Mouse (Mus musculus): ENCODE measurements around the gene Fgfr2.

Fgfr2 gene

GRCm38 (mm10) chr7:133050681-133051080, 72.5 kb downstream of the Fgfr2 start:
- no peak for DNase-seq (ENCODE audit: extremely low read depth, insufficient read length, low spot score)

- no peak for DNase-seq (ENCODE audit: extremely low read depth, insufficient read length, low spot score)
These were observed 75.0 kb downstream of the Fgfr2 start for GRCm38 (mm10) chr7:133048085-133048630.

GRCm38 (mm10) chr7:133047287-133047686, 75.9 kb downstream of the Fgfr2 start:
- DNase-seq (ENCODE audit: extremely low read depth, insufficient read length, low spot score) = no peak

GRCm38 (mm10) chr7:133044721-133045120, 78.4 kb downstream of the Fgfr2 start:
- no peak for DNase-seq (ENCODE audit: extremely low read depth, insufficient read length, low spot score)

- DNase-seq (ENCODE audit: extremely low read depth, insufficient read length, low spot score) = no peak
These were observed 81.4 kb downstream of the Fgfr2 start for GRCm38 (mm10) chr7:133041784-133042183.

- DNase-seq (ENCODE audit: extremely low read depth, insufficient read length, low spot score) = no peak
These were observed 82.3 kb downstream of the Fgfr2 start for GRCm38 (mm10) chr7:133040688-133041345.

- no peak for DNase-seq (ENCODE audit: extremely low read depth, insufficient read length, low spot score)
These were observed 83.4 kb downstream of the Fgfr2 start for GRCm38 (mm10) chr7:133039556-133040255.

GRCm38 (mm10) chr7:133037618-133038017, 85.5 kb downstream of the Fgfr2 start:
- no peak for DNase-seq (ENCODE audit: extremely low read depth, insufficient read length, low spot score)

- no peak for DNase-seq (ENCODE audit: extremely low read depth, insufficient read length, low spot score)
These were observed 85.9 kb downstream of the Fgfr2 start for GRCm38 (mm10) chr7:133037217-133037616.

GRCm38 (mm10) chr7:133035901-133036300, 87.2 kb downstream of the Fgfr2 start:
- no peak for DNase-seq (ENCODE audit: extremely low read depth, insufficient read length, low spot score)

- DNase-seq (ENCODE audit: extremely low read depth, insufficient read length, low spot score) = no peak
These were observed 90.5 kb downstream of the Fgfr2 start for GRCm38 (mm10) chr7:133032589-133033203.

- no peak for DNase-seq (ENCODE audit: extremely low read depth, insufficient read length, low spot score)
These were observed 93.6 kb downstream of the Fgfr2 start for GRCm38 (mm10) chr7:133029496-133030047.

GRCm38 (mm10) chr7:133029004-133029403, 94.1 kb downstream of the Fgfr2 start:
- no peak for DNase-seq (ENCODE audit: extremely low read depth, insufficient read length, low spot score)

- DNase-seq (ENCODE audit: extremely low read depth, insufficient read length, low spot score) = no peak
These were observed 95.2 kb downstream of the Fgfr2 start for GRCm38 (mm10) chr7:133027930-133028329.

- no peak for DNase-seq (ENCODE audit: extremely low read depth, insufficient read length, low spot score)
These were observed 98.5 kb downstream of the Fgfr2 start for GRCm38 (mm10) chr7:133024694-133025093.

- no peak for DNase-seq (ENCODE audit: extremely low read depth, insufficient read length, low spot score)
These were observed 103.6 kb downstream of the Fgfr2 start for GRCm38 (mm10) chr7:133019481-133020020.

- no peak for DNase-seq (ENCODE audit: extremely low read depth, insufficient read length, low spot score)
These were observed 104.2 kb downstream of the Fgfr2 start for GRCm38 (mm10) chr7:133018961-133019360.

GRCm38 (mm10) chr7:133015416-133016070, 107.6 kb downstream of the Fgfr2 start:
- DNase-seq (ENCODE audit: extremely low read depth, insufficient read length, low spot score) = no peak

GRCm38 (mm10) chr7:133014631-133015030, 108.5 kb downstream of the Fgfr2 start:
- DNase-seq (ENCODE audit: extremely low read depth, insufficient read length, low spot score) = no peak

- DNase-seq (ENCODE audit: extremely low read depth, insufficient read length, low spot score) = no peak
These were observed 109.2 kb downstream of the Fgfr2 start for GRCm38 (mm10) chr7:133013923-133014322.
